Mouse (Mus musculus) A20 (cell line): ENCODE measurements at regions not wholly inside any gene's neighbourhood (a gene's known extent, or its start where the extent isn't known, plus 50 kb on each side); places are given as distances from the start of the nearest gene placed in this dataset.

Experiments
- DNase-seq: peaks from one replicate; pipeline ENCODE4 v3.0.0-alpha.2; 2011; ENCODE audit warnings: low read depth, low spot score

DNA sequence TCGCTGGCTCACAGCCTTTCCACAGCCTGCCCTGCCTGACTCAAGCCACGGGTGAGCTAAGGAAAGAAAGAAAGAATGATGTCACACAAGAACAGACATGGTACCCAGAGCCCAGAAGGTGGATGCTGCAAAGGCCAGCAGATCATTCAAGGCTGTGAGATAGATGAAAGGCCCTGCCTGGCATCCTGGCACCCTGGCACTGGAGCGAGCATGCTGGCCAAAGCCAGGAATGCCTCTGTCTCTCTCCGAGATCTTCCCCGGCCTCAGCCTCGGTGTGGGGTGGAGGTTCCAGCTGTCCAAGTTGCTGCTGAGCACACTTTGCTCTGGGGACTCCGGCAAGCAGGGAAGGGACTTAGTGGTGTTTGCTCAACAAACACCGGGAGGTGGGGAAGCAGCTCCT, 116.4 kb upstream of the Lhx5 start:
- DNase-seq = no peak

DNA sequence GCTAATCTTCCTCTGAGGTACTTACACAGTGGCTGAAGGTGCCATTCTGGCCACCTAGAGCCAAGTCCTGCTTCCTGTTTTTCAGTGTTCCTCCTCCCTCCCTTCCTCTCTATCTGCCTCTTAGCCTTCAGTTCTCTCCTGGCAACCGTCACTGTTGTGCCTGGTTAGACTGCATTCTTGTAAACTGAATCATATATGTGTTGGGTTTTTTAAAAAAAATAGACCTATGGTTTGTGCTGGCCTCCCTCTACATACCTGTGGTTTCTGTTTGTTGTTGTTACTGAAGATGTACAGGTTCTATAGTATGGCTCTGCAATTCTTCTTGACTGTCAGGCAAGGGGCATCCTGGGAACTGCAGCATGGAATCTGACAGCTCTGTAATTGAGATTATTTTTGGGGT, 112.5 kb upstream of the Lhx5 start:
- no peak for DNase-seq

DNA sequence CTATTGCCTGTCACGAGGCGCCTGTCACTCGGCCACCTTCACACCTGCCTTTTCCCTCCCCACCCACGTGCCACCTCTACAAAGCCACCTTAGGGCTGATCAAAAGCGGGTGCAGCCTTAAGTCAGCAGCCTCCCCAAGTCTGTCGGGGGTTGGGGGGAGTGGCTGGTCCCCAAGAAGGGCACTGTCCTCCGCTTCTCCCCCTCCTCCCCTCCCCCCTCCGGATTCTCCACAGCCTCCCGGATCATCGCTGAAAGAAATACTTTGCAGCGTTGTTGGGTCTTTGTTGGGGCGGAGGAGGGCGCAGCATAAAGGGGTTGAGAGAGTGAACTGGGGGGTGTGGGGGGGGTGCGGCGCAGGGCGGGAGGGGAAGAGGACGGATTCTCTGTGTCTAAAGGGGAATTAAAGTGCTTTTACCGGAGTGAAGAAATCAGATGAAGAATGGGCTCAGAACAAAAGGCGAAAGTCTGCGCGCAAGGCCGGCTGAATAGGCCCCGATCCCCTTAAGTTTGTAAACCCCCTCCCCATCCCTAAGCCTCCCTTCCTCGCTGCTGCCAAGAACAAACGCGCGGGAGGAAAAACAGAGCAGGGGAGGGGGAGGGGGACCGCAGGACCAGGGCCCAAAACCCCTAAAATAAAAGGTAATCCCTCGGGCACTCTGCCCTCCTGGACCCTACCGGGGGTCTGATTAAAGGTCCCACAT, 109.3 kb upstream of the Lhx5 start:
- no peak for DNase-seq

DNA sequence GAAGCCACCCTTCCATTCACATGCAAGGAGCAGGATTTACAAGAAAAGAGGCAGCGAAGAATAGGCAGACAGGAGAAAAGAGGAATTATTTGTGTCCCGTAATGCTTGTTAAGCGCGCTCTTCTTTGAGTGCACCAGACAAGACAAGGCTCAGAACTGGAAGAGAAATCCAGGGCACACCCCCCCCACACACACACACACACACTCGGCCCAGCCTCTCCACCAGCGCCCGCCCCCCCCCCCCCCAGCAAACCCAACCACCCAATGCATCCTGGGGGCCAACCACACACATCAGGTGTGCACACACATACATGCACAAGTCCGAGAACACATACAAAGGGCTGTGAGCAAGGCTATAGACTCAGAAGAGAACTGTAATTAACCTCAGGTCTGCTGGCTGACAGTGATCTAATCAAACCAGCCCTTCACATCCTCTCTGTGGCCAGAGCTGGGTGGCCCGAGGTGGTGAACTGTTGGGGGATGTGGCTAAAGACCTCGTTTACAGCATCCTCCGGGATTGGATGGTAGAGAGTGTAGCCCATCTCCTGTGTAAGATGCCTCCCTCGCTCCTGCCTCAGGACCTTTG, 108.7 kb upstream of the Lhx5 start:
- no peak for DNase-seq

DNA sequence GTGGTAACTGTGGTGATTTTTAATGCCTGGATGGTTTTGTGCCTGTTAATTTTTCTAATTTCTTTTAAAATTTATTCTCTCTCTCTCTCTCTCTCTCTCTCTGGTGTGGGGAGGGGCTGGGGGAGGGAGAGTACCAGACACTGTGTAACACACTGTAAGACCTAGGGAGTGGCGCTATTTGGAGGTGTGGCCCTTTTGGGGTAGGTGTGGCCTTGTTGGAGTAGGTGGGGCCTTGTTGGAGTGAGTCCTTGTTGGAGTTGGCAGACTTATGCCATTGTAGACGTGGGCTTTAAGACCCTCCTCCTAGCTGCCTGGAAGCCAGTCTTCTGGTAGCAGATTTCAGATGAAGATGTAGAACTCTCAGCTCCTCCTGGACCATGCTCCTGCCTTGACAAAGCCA, 107.4 kb upstream of the Lhx5 start:
- no peak for DNase-seq

DNA sequence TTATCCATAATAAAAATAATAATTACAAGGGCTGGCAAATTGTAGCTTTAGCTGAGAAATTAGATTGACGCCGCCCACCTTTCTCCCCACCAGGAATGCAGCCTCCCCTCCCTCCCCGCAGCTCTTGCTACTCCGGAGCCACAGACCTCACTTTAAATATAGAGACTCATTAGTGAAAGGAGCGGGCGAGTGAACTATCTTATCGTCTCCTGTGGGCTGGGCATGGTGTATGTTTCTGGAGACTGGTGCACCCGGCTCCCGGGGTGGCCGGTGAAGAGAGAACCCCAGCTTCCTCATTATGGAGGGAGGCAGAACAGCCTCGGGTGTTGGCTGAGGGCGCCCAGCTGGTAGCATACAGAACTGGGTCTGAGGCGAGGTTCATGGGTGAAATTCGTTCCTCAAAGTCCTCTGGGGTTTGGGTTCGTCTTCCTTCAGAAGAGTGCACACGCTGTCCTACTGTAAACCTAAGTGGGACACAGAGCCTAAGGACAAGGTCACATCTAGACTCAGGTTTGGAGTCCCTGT, 106.1 kb upstream of the Lhx5 start:
- DNase-seq = no peak

DNA sequence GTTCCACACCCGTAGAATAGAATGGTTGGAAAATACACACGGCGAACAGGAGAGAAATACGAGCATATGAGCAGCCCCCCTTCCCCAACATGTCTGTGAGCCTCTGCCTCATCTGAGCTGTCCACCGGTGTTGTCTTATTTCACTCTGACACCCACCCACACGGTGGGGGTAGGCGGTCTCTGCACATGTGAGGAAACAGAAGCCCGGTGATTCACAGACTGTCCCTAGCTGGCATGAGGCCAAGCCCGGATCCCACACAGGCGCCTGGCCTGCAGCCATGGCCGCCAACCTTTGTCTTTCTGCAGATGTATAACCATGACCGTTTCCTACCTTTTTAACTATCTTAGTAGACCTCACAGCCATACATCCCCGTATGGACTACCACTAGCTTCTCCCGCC, 99.5 kb upstream of the Lhx5 start:
- DNase-seq = no peak

DNA sequence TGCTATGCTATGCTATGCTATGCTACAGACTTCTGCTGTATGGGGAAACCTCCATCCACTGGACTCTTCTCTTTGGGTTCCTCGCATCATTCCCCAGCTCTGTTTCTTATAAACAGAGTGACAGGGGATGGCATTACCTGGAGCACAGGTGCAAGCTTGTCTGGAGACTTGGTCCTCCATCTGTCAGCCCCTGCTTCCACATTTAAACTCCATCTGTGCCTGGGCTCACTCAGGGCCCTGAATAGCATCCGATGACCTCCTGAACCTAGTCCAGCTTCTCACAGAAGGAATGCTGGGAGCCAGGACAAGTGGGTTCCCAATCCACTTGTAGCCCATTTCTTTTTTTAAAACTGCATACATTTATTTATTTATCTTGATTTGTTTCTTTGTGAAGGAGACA, 92.3 kb upstream of the Lhx5 start:
- no peak for DNase-seq

DNA sequence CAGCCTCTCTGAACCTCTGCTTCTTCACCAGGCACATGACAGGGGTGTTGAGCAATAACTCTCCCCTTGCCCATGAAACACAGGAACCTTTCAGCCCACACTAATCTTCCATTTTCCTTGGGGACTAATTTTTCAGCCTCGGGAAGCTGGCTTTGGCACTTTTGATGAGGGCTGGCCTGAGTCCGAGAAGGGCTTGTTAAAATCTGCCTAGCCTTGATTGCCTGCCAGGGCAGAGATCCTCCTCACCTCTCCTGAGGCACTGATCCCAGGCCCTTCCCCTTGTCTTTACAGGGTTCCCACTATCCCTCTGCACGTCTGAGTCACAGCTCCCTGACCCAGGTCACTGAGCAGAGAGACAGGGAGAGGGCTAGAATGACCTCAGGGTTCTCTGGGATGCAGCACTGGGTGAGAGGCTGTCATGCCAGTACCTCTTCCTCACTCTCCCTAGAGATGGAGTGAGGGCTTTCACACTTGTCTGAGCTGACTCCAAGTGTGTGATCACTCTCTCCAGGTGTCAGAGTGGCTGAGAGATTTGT, 90.7 kb upstream of the Lhx5 start:
- no peak for DNase-seq

DNA sequence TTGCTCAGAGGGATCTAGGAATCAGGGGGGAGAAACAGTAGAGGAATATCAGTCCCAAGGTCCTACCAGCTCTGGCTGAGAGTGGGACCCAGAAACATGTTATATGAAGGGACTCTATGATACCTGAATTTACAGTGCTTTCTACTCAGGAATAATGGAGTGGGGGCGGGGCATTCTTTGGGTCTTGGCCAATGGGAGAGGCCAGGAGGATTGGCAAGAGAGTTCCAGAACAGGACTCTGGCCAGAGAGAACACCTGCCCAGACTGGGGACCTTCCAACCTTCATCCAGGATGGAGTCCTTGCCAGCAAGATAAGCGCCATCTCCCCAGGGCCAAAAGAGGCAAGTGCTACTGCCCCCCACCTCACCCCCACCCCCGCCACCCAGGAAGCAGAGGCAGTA, 81.0 kb upstream of the Lhx5 start:
- no peak for DNase-seq

DNA sequence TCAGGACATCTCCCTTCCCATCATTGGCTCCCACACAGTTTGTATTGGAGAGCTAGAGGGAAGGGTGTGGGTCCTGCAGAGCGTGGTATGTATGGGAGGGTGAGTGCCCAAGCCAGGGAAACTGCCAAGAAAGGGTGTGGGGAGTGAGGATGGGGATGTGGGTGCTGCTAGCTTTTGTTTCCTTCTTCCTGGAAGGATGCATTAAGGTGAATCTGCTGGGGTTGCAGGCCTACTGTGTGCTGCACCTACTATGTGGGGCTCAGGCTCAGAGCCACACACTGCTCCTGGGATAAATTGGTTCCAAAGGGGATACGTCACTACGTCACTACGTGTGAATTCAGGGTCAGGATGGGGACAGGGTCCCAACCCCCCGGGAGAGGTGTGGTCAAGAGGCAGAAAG, 79.7 kb upstream of the Lhx5 start:
- no peak for DNase-seq

DNA sequence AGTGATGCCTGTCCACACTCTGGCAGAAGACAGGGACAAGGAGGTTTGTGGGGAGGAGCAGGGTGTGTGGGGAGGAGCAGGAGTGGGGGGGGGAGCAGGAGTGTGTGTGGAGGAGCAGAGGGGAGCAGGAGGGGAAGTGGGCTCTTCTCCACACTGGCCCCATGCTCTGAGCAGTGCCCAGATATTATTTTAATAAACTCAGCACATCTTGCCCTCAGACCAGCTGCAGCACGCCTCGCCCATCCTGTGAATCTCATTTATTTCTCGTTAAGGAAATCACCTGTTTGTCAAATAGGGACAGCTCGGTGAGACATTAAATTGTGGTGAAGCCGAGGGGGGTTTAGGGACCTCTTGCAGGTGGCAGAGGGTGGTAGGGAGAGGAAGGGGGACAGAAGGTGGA, 77.8 kb upstream of the Lhx5 start:
- DNase-seq = no peak

DNA sequence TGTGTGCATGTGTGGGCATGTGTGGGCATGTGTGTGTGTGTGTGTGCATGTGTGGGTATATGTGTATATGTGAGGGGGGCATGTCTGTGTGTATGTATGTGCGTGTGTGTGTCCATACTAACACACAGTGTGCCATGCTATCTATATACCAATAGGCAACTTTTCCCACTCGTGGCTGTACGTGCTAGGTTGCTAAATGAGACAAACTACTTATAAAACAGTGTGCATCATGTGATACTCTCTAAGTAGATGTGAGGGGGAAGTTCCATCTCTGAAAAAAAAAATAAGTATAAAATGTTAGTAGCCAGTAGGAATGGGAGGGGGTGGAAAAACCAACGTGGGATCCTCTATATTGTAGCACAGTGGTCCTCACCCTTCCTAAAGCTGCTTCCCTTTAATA, 74.5 kb upstream of the Lhx5 start:
- no peak for DNase-seq

DNA sequence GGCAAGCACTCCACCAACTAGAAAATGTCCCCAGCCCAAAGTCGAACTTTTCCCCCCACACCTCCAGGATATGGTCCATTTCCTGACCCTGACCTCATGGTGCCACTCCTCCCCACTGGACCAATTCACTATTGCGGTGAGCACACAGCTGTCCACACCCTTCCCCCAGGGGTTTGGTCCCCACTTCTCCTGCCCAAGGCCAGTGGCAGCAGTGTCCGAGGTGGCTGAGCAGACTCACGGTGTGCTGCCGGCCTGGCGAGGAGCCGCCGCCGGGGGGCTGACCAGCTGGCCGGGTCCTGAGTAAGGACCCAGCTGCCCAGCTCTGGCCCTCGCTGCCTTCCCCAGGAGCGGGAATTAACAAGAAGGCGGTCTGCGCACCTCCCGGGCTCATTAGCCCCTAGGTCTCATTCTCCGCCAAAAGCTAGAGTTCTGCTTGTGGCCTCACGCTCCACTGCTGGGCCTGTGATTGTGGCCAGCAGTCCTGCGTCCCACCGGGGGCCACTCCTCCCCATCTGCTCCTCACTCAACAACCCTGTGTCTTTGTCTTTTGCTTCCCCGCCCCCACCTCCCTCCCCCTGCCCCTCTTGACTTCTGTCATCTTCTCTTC, 73.3 kb upstream of the Lhx5 start:
- DNase-seq = no peak

DNA sequence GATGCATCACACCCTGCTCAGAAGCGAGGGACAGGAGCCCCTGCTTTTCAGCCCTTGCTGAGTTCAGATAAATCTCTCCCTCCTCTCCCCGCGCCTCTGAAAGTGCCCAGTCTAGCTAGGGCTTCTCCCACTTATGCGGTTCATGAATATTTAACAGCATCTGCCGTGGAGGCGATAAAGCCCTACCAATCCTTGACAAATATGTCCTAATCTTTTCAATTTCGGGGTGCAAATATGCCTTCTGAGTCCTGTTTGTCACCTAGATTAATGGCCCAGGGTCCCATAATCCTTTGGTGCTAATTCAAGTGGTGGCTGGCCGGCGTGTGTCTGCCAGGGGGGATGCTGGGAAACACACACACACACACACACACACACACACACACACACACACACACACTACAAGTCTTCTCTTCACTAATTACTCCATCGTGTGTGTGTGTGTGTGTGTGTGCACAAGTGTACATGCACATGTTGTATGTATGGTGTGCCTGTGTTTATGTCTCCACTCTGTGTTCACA, 65.5 kb upstream of the Lhx5 start:
- no peak for DNase-seq

DNA sequence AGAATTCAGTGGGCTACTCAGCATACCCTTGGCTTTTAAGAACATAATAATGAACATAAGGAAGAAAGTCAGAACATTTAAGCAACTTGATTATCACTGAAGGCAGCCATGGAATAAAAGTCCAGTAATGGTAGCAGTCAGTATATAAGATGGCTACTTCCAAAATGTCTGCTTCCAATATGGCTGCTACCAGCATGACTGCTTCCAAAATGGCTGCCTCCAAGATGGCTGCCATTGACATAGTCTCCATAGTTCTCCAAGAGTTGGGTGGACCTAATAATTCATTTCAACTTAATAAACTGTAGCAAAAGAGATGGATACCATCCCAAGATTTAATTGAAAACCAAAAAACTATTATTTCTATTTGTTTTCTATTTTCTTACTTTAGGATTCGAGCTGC, 62.7 kb upstream of the Lhx5 start:
- DNase-seq = no peak

DNA sequence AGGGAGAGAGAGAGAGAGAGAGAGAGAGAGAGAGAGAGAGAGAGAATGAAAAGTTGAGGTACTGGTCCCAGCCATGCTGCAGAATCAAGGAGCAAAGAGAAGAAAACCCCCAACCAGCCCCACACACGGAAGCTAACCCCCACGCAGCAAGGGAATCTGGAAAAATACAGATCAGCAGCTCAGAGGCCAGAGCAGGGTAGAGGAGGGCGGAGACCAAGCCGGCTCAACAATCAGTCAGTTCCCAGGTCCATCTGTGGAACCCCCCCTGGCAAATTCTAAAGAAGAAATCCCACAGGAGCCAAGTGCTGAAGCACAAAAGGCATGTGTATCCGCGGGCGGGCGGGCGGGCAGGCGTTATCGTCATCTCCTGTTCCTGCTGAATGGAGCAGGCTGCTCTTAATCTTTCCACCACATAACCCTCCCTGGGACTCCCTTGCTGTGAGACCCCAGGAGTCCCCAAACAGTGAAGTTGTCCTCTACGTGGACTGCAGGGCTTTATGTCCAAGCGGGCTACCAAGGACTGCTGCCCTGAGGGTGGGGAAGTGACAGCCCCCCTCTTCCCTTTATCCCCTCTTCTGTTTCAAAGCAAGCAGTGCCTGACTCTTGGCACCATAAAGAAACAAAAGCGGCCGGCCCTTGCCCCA, 60.2 kb upstream of the Lhx5 start:
- no peak for DNase-seq

DNA sequence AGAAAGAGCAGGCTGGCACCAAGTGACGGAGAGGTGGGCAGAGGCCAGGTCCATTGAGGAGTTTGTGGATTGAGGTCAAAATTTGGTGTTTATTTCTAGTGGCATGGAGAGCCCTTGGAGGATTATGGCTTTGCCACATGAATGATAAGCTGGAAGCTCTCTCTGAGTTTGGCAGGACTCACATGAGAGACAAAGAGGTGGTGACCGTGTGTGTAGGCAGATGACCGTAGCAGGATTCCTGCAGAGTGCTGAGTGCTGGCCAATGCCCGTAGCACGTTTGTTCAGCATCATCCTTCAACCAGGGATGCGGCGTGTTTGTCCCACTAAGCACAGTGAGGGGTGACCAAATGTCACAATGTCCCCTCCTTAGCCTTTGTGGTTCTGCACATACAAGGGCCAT, 58.1 kb upstream of the Lhx5 start:
- no peak for DNase-seq
